Mouse (Mus musculus): ENCODE data around the gene Ncan.
"Not testable (repeated sequence)": the region's sequence is repeated elsewhere in the genome, so short reads cannot be mapped to it uniquely, and the experiment has no call there.

Gene Ncan

DNA sequence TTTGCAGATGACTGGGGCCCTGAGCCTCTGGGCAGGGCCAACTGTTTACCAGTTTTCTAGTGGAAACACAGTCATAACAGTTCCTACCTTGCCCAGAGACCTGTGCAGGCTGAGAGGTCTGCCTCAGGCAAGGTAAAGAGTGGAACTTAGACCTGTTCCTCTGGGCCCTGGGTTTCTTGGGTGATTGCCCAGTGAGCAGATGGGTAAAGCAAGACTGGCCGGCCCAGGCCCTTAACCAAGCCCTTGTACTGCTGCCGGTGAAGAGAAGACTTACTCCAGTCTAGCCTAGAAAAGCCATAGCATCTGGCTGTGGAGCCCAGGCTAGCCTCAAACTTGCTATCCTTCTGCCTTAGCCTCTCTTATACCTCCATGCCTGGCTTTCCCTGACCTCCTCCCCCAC, 38.7 kb downstream of the Ncan start:
- DNase-seq = no peak

- DNase-seq = no peak
Observed at GRCm38 (mm10) chr8:70073682-70074081, 47.0 kb downstream of the Ncan start.

DNA sequence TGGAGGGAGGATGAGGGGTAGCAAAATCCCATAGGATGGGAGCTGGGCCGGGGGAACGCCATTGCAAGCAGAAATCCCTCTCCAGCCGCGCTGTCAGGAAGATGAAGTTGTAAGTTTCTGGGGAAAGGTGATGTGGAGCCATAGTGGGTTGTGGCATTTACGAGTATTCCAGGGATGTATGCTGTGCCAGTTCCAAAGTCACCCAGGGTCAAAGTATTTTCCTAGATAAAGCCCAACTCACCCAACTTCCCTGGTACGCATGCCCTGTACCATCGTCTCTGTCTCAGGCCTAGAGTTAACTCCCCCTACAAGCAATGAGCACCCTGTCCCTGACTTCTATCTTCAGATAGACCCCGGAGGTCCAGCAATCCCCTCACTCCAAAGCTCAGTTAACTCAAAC, 47.6 kb downstream of the Ncan start:
- no peak for DNase-seq

DNA sequence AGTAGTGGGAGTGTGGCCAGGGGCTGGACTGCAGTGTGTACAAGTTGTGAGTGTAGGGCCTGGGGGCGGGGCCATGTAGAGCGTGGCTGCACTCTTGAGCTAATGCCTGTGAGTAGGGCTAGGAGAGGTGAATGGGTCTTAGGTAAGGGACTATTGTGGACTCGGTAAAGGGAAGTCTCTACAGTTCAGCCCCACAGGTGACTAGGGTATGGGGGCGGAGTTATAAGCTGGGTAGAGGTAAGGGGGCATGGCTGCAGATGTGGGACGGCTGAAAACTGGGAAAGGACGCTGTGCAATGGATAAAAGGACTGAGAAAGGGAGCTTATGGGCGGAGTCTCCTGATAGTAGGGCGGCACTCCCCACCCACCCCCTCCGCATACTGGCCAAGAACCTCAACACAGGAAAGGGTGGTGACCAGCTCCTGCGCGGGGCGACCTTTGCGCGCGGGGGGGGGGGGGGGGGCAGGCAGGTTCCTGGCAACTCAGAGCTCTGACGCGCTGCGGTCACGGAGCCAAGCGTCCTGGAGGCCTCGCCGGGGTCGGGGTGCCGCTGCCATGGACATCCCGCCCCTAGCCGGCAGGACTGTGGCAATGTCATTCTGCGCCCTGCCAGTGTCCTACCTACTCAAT, 48.1 kb downstream of the Ncan start, which contains the start of gene Tm6sf2:
TSS of gene Tm6sf2 (plus strand) at position 484 of the 629 bp plus-strand sequence.
- peak; percentile 61 for DNase-seq

DNA sequence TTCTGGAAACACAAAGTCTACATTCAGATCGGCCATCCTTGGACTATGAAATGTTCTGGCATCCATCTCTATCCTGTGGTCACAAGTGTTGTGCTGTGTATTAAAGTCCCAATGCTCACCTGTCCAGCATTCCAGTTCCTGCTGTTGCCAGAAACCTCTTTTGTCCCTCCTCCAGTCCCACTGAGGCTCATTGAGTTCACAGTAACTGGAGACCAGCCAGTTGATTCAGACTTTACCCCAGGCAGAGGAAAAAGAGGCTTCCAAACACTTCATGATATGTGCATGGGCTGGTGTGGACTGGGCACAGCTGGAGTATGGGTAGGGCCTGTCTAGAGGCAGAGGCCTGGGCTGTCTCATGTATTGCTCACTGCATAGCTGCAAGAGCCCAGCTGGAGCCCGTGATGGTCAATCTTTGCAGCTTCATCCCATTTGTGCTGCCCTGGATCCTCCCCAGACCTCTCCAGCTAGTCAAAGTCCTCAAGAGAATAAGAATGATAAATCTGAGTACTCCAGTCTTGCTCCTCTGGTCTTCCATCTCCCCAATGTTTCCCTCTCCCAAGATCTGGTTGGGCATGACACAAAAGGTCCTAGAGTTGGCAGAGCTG, 48.7 kb downstream of the Ncan start:
- no peak for DNase-seq

DNA sequence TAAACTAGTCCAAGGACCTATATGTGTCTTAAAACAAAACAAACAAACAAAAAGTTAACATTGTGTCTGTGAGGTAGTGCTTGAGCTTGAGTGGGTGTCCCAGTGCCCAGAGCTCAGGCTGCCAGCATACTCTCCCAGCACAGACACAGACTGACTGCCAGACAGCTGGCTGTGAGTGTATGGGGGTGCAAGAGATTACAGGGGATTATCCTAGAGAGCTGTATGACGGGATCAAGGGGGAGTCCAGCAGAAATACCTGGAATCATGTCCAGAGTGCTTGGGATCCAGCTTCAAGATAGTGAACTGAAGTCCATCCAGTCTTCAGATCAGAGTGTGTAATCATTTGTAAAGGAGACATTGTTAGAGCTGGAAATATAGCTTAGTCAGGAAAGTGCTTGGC, 63.0 kb downstream of the Ncan start:
- no peak for DNase-seq

DNA sequence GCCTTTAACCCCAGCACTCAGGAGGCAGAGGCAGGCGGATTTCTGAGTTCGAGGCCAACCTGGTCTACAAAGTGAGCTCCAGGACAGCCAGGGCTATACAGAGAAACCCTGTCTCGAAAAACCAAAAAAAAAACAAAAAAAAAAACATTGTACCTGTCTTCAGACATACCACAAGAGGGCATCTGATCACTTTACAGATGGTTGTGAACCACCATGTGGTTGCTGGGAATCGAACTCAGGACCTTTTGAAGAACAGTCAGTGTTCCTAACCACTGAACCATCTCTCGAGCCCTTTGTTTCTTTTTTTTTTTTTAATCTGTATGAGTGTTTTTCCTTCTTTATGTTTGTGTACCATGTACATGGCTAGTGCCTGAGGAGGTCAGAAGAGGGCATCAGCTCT, 70.2 kb downstream of the Ncan start:
- DNase-seq = not testable (repeated sequence)

DNA sequence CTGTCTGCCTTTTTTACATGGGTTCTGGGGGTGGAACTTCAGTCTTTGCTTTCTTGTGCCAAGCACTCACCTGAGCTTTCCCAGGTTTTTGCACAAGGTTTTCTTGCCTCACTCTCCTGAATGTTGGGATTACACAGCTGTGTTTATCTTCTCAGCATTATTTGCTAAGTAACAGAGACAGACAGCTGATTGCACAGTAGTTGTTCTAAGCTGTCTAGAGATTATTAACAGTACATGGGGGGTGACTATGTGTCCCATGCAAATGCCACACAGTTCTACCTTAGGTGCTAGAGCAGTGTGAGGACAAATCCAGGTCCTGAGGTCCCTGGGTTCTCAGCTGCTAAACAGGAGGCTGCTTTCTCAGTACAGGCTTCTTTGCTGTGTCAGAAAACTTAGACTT, 71.0 kb downstream of the Ncan start:
- DNase-seq = no peak

- no peak for DNase-seq
Observed at GRCm38 (mm10) chr8:70043996-70044395, 76.7 kb downstream of the Ncan start.

All from lung, postnatal 14 days (tissue).